Mouse (Mus musculus): ENCODE data around the gene Thtpa. TPM values are rescaled to one million over a fixed set of nuclear protein-coding genes. Genes with fewer than 3 reads are reported as not detected.

Gene Thtpa
- polyA plus RNA-seq, 1 experiment from 2014 or later: 12.4 TPM

Other genes with a start within 250 kb of the Thtpa start
- 6.5 and 6.7 TPM in 2 replicates for gene Homez, start 223.8 kb upstream of the Thtpa start, polyA plus RNA-seq (2014; fragmentation: Nextera tagmentation; extraction: Ambion mirVana)
- gene Ppp1r3e, start 217.2 kb upstream of the Thtpa start, polyA plus RNA-seq (2014; fragmentation: Nextera tagmentation; extraction: Ambion mirVana): 0.94 and 1.8 TPM in 2 replicates
- 3.3 TPM in 2 replicates for gene Bcl2l2, start 211.4 kb upstream of the Thtpa start, polyA plus RNA-seq (2014; fragmentation: Nextera tagmentation; extraction: Ambion mirVana)
- 0.31 TPM in 1 of 2 replicates, not detected in the other for gene Gm20521, start 211.3 kb upstream of the Thtpa start, polyA plus RNA-seq (2014; fragmentation: Nextera tagmentation; extraction: Ambion mirVana)
- gene Pabpn1, start 202.3 kb upstream of the Thtpa start, polyA plus RNA-seq (2014; fragmentation: Nextera tagmentation; extraction: Ambion mirVana): 89.5 and 99.0 TPM in 2 replicates
- gene Slc22a17, start 181.7 kb upstream of the Thtpa start, polyA plus RNA-seq (2014; fragmentation: Nextera tagmentation; extraction: Ambion mirVana): 26.0 and 28.7 TPM in 2 replicates
- gene Efs, start 168.7 kb upstream of the Thtpa start, polyA plus RNA-seq (2014; fragmentation: Nextera tagmentation; extraction: Ambion mirVana): 11.0 and 12.7 TPM in 2 replicates
- gene Il25, start 162.1 kb upstream of the Thtpa start, polyA plus RNA-seq (2014; fragmentation: Nextera tagmentation; extraction: Ambion mirVana): not detected in 2 replicates
- gene Cmtm5, start 158.5 kb upstream of the Thtpa start, polyA plus RNA-seq (2014; fragmentation: Nextera tagmentation; extraction: Ambion mirVana): 0.49 and 0.90 TPM in 2 replicates
- 2,306 and 2,903 TPM in 2 replicates for gene Myh6, start 127.9 kb upstream of the Thtpa start, polyA plus RNA-seq (2014; fragmentation: Nextera tagmentation; extraction: Ambion mirVana)
- gene Gm17428, start 117.9 kb upstream of the Thtpa start, polyA plus RNA-seq (2014; fragmentation: Nextera tagmentation; extraction: Ambion mirVana): not detected in 2 replicates
- gene Myh7, start 100.2 kb upstream of the Thtpa start, polyA plus RNA-seq (2014; fragmentation: Nextera tagmentation; extraction: Ambion mirVana): 3,446 and 4,122 TPM in 2 replicates
- 60.3 and 62.1 TPM in 2 replicates for gene Ngdn, start 79.3 kb upstream of the Thtpa start, polyA plus RNA-seq (2014; fragmentation: Nextera tagmentation; extraction: Ambion mirVana)
- 2.9 and 3.1 TPM in 2 replicates for gene Zfhx2, start 2.5 kb upstream of the Thtpa start, polyA plus RNA-seq (2014; fragmentation: Nextera tagmentation; extraction: Ambion mirVana)
- 9.1 and 11.4 TPM in 2 replicates for gene Ap1g2, start 11.8 kb downstream of the Thtpa start, polyA plus RNA-seq (2014; fragmentation: Nextera tagmentation; extraction: Ambion mirVana)
- gene Jph4, start 22.2 kb downstream of the Thtpa start, polyA plus RNA-seq (2014; fragmentation: Nextera tagmentation; extraction: Ambion mirVana): 0.31 and 0.59 TPM in 2 replicates
- not detected in 2 replicates for gene Dhrs2, start 127.2 kb downstream of the Thtpa start, polyA plus RNA-seq (2014; fragmentation: Nextera tagmentation; extraction: Ambion mirVana)

Measured in heart, embryonic 11.5 days (tissue).